Mouse (Mus musculus): ENCODE measurements around the gene Trak1. TPM values are rescaled to one million over a fixed set of nuclear protein-coding genes. Genes with fewer than 3 reads are reported as not detected.

Gene Trak1
- polyA plus RNA-seq, 1 experiment from 2014 or later, result 5.1 TPM

DNA sequence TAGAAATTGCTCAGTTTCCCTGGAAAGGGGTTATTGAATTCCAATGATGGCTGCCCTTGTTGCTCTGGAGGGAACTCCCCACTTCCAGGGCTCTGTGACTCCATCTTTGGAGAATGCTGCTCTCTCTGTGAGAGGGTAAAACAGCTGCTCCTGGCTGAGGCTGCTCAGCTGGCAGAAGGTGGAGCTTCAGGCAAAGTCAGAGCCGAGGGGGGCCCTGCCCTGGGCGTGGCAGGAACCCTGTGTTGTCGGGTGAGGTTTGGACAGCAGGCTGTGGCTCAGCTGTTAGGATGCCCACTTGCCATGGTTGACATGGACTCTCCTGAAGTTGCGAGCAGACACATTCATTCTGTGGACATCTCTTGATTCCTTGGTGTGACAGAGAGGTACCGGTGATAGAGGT, 49.3 kb downstream of the Trak1 start:
- no peak for DNase-seq
- H3K9me3 ChIP-seq (ENCODE audit: low read length), result no peaks in the 10 kb centered on the region
- H3K27ac ChIP-seq (ENCODE audit: low read depth), result no peak overlapping the region
- peaks cover 25% of the 10 kb centered on the region for H3K4me1 ChIP-seq (ENCODE audit: insufficient read depth)
- no peak overlapping the region for H3K4me2 ChIP-seq (ENCODE audit: low read depth, low read length)
- no peaks in the 10 kb centered on the region for H3K27me3 ChIP-seq (ENCODE audit: insufficient read depth, low read length)
- H3K36me3 ChIP-seq (replicated peaks; ENCODE audit: insufficient read depth, low read length), result no peaks in the 10 kb centered on the region
- no peak overlapping the region for H3K9ac ChIP-seq (replicated peaks)
- H3K4me3 ChIP-seq (ENCODE audit: low read depth, low read length), result no peak overlapping the region
- 56% methylated on average over 5 of the region's 5 CpGs for WGBS (ENCODE audit: insufficient replicate concordance)
- ATAC-seq, result no peak
- TF ChIP-seq CTCF (IDR thresholded peaks at IDR 0.05; ENCODE audit: low read depth) (no peak), EP300 (IDR thresholded peaks at IDR 0.05; ENCODE audit: low read depth) (no peak)

DNA sequence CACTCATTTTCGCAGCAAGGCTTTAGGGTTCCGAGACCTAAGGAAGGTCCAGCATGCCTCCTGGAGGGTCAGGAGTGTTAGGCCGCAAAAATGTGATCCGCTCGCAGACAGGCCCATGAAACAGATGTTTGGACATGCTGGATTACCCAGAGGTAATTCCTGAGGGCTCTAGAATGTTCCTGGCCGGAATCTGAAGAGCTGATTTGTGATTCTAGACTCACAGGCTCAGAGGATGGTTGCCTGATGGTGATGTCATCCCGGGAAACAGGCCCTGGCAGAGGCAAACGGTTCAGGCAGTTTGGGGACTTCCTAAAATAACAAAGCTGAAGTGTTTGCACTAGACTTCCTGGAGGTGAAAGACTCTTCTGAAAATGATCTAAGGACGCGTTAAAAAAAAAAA, 50.7 kb downstream of the Trak1 start:
- TF ChIP-seq EP300 (IDR thresholded peaks at IDR 0.05; ENCODE audit: low read depth) (no peak), CTCF (IDR thresholded peaks at IDR 0.05; ENCODE audit: low read depth) (no peak)
- Histone ChIP-seq H3K27ac (ENCODE audit: low read depth) (peak overlapping the region; percentile 74; the same call in 1 of the 2 replicates), H3K9me3 (ENCODE audit: low read length) (no peaks in the 10 kb centered on the region), H3K4me1 (ENCODE audit: insufficient read depth) (peaks cover 35% of the 10 kb centered on the region), H3K4me2 (ENCODE audit: low read depth, low read length) (no peak overlapping the region), H3K4me3 (ENCODE audit: low read depth, low read length) (no peak overlapping the region), H3K27me3 (ENCODE audit: insufficient read depth, low read length) (no peaks in the 10 kb centered on the region), H3K9ac (replicated peaks) (peak overlapping the region; percentile 44), H3K36me3 (replicated peaks; ENCODE audit: insufficient read depth, low read length) (no peaks in the 10 kb centered on the region)
- 46% methylated on average over 10 of the region's 10 CpGs for WGBS (ENCODE audit: insufficient replicate concordance)
- DNase-seq (no peak), ATAC-seq (no peak)

DNA sequence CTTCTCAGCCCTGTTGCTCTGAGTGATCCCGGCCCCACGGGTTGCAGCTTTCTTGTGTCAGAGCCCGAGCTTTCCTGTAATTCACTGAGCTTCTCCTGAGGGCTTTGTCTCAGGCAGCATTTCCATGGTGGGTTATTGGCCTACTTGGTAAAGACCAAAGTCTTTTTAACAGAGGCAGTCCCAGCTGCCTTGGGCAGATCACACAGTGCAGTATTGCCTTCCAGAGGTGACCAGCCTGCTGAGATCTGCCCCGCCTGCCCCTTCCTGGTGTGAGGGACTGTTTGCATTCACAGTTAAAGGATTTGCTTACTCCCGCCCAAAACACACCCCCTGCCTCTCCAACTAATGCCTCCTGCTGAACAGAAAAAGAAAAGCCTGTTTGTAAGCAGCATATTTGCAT, 51.2 kb downstream of the Trak1 start:
- ATAC-seq (no peak), DNase-seq (no peak)
- H3K36me3 ChIP-seq (replicated peaks; ENCODE audit: insufficient read depth, low read length), result no peaks in the 10 kb centered on the region
- no peak overlapping the region for H3K4me3 ChIP-seq (ENCODE audit: low read depth, low read length)
- TF ChIP-seq EP300 (IDR thresholded peaks at IDR 0.05; ENCODE audit: low read depth), result no peak
- TF ChIP-seq CTCF (IDR thresholded peaks at IDR 0.05; ENCODE audit: low read depth), result no peak
- peak overlapping the region; percentile 44 for H3K9ac ChIP-seq (replicated peaks)
- H3K4me2 ChIP-seq (ENCODE audit: low read depth, low read length), result no peak overlapping the region
- no peaks in the 10 kb centered on the region for H3K9me3 ChIP-seq (ENCODE audit: low read length)
- H3K4me1 ChIP-seq (ENCODE audit: insufficient read depth), result peaks cover 37% of the 10 kb centered on the region
- H3K27me3 ChIP-seq (ENCODE audit: insufficient read depth, low read length), result no peaks in the 10 kb centered on the region
- H3K27ac ChIP-seq (ENCODE audit: low read depth), result peak overlapping the region; percentile 74
- WGBS (ENCODE audit: insufficient replicate concordance), result 17% methylated on average over 5 of the region's 5 CpGs

DNA sequence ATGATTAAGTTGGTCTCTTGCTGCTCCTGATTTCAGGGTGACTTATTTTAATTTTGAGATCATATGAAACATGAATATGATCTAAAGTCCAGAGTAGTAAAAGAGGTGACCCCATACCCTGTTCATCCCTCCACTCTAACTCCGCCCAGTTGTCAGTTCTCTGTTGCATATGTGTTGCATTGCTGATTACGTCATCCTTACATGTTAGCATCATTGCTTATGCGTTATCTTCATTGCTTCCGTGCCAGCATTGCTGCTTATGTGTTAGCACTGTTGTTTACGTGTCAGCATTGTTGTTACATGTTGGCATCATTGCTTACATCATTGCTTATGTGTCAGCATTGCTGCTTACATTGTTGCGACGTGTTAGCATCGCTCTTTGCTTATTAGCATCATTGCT, 51.8 kb downstream of the Trak1 start:
- Histone ChIP-seq H3K27me3 (ENCODE audit: insufficient read depth, low read length) (no peaks in the 10 kb centered on the region), H3K27ac (ENCODE audit: low read depth) (no peak overlapping the region), H3K4me1 (ENCODE audit: insufficient read depth) (peaks cover 37% of the 10 kb centered on the region), H3K9me3 (ENCODE audit: low read length) (no peaks in the 10 kb centered on the region), H3K9ac (replicated peaks) (no peak overlapping the region), H3K4me2 (ENCODE audit: low read depth, low read length) (no peak overlapping the region), H3K4me3 (ENCODE audit: low read depth, low read length) (no peak overlapping the region), H3K36me3 (replicated peaks; ENCODE audit: insufficient read depth, low read length) (no peaks in the 10 kb centered on the region)
- ATAC-seq (no peak), DNase-seq (no peak)
- 84% methylated on average over 8 of the region's 8 CpGs for WGBS (ENCODE audit: insufficient replicate concordance)
- TF ChIP-seq EP300 (IDR thresholded peaks at IDR 0.05; ENCODE audit: low read depth) (no peak), CTCF (IDR thresholded peaks at IDR 0.05; ENCODE audit: low read depth) (no peak)

DNA sequence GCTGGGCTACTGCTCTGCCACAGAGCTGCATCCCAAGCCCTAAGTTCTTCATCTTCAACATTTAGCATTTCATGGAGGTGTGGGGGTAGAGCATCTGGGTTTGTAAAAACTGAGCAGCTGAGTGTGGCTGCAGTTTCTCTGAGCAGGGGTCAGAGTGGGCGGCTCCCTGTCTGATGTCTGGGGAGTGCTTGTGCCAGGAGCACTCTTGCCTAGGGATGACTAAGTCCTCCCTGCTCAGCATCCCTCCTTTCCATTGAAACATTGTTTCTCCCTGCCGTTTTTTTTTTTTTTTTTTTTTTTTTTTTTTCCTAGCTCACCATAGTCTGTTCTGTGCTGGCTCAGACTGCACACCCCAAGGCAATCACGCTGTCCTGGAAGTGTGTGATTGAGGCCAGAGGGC, 53.3 kb downstream of the Trak1 start:
- DNase-seq (no peak), ATAC-seq (no peak)
- Histone ChIP-seq H3K27ac (ENCODE audit: low read depth) (0 out of 2 replicates have a peak overlapping the region, but pooled peaks have one; percentile 59), H3K4me3 (ENCODE audit: low read depth, low read length) (no peak overlapping the region), H3K4me1 (ENCODE audit: insufficient read depth) (peaks cover 45% of the 10 kb centered on the region), H3K9ac (replicated peaks) (no peak overlapping the region), H3K27me3 (ENCODE audit: insufficient read depth, low read length) (no peaks in the 10 kb centered on the region), H3K4me2 (ENCODE audit: low read depth, low read length) (no peak overlapping the region), H3K9me3 (ENCODE audit: low read length) (no peaks in the 10 kb centered on the region), H3K36me3 (replicated peaks; ENCODE audit: insufficient read depth, low read length) (no peaks in the 10 kb centered on the region)
- 54% methylated on average over 2 of the region's 3 CpGs for WGBS (ENCODE audit: insufficient replicate concordance)
- TF ChIP-seq CTCF (IDR thresholded peaks at IDR 0.05; ENCODE audit: low read depth) (no peak), EP300 (IDR thresholded peaks at IDR 0.05; ENCODE audit: low read depth) (no peak)

DNA sequence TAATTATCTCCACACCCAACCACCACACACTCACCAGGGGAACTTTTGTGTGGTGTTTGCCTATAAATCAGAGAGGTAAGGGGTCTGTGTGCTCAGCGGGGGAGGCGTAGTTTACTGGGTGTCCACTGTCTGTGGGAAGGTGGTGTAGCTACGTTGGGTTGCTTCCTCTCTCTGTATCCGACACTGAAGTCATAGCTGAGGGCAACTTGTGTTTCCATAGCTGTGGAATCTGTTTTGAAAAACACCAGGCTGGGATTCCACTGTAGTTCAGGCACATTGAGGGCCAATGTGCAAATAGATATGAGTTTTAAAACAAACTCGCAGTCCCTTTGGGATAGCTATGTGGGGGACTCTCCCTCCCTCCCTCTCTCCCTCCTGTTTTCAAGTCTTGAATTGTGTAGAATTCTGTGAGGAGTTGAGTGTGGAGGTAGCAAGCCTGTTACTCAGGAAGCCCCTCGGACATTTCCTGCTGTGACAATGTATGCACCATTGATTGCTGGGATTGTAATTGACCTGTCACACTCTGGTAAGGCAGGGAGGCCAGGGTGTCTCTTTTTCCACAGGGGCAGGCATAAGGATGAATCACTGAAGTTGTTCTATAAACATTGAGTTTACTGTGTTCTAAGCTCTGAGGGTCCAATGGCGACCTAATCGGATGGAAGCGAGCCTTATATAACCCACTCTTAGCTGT, 54.2 kb downstream of the Trak1 start:
- Histone ChIP-seq H3K9me3 (ENCODE audit: low read length) (no peaks in the 10 kb centered on the region), H3K36me3 (replicated peaks; ENCODE audit: insufficient read depth, low read length) (no peaks in the 10 kb centered on the region), H3K4me2 (ENCODE audit: low read depth, low read length) (no peak overlapping the region), H3K27ac (ENCODE audit: low read depth) (peak overlapping the region; percentile 59), H3K4me1 (ENCODE audit: insufficient read depth) (peaks cover 49% of the 10 kb centered on the region), H3K9ac (replicated peaks) (no peak overlapping the region), H3K4me3 (ENCODE audit: low read depth, low read length) (no peak overlapping the region), H3K27me3 (ENCODE audit: insufficient read depth, low read length) (no peaks in the 10 kb centered on the region)
- no peak for DNase-seq
- WGBS (ENCODE audit: insufficient replicate concordance), result 53% methylated on average over 9 of the region's 9 CpGs
- no peak for ATAC-seq
- TF ChIP-seq CTCF (IDR thresholded peaks at IDR 0.05; ENCODE audit: low read depth) (no peak), EP300 (IDR thresholded peaks at IDR 0.05; ENCODE audit: low read depth) (no peak)

All from liver, postnatal 0 days (tissue).